Mouse (Mus musculus) cerebellum, adult 2 months (tissue): Measurements from ENCODE around the gene Rin3.

Experiments used
- CTCF ChIP-seq: fragments of 200-500 bp; IDR thresholded peaks from 2 replicates; pipeline ENCODE4 v1.5.1; 2011; ENCODE audit warnings: low read depth, mild to moderate bottlenecking, control low read depth, low read length, moderate library complexity, borderline replicate concordance; ENCODE audit not compliant: insufficient read depth
- POLR2A ChIP-seq: fragments of 200-500 bp; IDR thresholded peaks from 2 replicates; pipeline ENCODE4 v1.6.1; 2011; ENCODE audit warnings: low read length, control low read depth, borderline replicate concordance; ENCODE audit not compliant: insufficient read depth

DNA sequence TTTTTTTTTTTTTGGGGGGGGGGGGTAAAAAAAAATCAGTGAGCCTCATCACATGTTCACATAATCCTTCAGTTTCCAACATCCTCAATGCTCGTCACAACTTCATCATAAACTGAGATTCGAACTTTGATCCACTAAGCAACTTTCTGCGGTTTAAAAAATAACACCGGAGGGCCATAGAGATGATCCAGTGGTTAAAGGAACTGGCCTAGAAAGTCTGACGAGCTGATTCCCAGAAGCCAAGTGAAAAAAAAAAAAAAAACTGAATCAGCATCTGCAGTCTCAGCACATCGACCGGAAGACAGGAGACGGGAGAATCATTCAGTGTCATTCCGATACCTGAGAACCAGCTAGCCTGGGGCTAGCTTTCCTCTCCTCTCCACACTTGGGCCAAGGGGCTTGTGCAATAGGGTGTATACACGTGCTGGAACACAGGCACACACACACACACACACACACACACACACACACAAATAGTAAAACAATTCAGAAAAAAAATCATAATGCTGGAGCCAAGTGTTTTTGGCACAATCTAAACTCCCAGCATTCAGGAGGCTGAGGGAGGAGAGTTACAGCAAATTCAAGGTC is 154.2 kb downstream of the Rin3 start:
- TF ChIP-seq CTCF: no peak
- no peak for TF ChIP-seq POLR2A
